Mouse (Mus musculus) liver, embryonic 14.5 days (tissue): ENCODE results near the gene Dusp2.

Experiments
- CTCF ChIP-seq: IDR thresholded peaks from 2 replicates; pipeline ENCODE4 v1.5.1; 2016; ENCODE audit warnings: antibody characterized with exemption, low read depth, control low read depth
- EP300 ChIP-seq: IDR thresholded peaks from 2 replicates; pipeline ENCODE4 v1.6.1; 2016; ENCODE audit warnings: antibody characterized with exemption, low read depth

DNA sequence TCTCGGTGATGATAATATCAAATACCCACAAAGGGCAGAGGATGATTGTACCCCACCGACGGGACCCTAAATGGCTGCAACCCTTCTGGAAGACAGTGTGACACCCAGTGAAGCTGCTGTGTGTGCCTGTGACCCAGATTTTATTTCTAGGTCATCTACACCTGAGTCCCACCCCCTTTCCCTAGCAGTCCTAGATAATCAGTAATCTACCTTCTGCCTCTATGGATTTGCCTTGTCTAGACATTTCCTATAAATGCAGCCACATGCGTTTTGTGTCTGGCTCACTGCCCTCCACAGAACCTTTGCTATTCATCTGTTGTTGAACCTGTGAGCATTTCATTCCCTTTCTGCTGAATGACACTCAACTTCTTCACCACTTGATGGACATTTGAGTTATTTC lies 17.9 kb downstream of the Dusp2 start:
- TF ChIP-seq CTCF = no peak
- TF ChIP-seq EP300 = no peak
